Mouse (Mus musculus): ENCODE measurements around the gene Galnt2. TPM values are rescaled to one million over a fixed set of nuclear protein-coding genes. Genes with fewer than 3 reads are reported as not detected.
A peak's percentile ranks its signal among the peaks of the same experiment; 100 is the strongest.

The Galnt2 gene
- polyA plus RNA-seq, 1 experiment from 2014 or later: 56.4 TPM

DNA sequence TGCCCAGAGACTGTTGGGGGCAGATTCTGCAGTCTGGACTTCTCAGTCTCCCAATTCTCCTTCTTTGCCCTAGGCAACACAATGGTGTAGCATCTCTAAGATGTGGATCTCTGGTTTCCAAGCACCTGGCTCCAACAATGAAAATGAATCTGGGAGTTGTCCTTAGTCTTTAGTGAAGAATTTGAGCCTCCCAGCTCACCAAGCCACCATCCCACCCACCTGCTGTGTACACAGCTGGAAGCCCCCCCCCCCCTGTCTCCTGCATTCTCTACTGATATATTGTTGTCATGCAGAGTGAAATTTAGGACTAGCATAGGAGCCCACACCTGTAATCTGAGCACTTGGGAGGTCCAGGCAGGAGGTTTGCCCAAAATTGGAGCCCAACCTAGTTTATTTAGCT is 14.2 kb upstream of the Galnt2 start:
- Histone ChIP-seq H3K36me3 (ENCODE audit: control insufficient read depth, insufficient read depth, low read length) (no peaks in the 10 kb centered on the region), H3K9ac (ENCODE audit: low read length) (no peak overlapping the region), H3K4me3 (ENCODE audit: low read depth, low read length) (no peak overlapping the region), H3K9me3 (ENCODE audit: control insufficient read depth, low read length) (no peaks in the 10 kb centered on the region), H3K4me1 (ENCODE audit: control insufficient read depth, insufficient read depth, low read length) (peaks cover 16% of the 10 kb centered on the region), H3K4me2 (ENCODE audit: low read depth, severe bottlenecking) (no peak overlapping the region), H3K27ac (replicated peaks; ENCODE audit: low read depth, low read length) (no peak overlapping the region), H3K27me3 (ENCODE audit: control insufficient read depth, insufficient read depth, low read length) (no peaks in the 10 kb centered on the region)
- DNase-seq (ENCODE audit: low spot score) (no peak), ATAC-seq (ENCODE audit: insufficient number of reproducible peaks, low FRiP score, low TSS enrichment, low read depth) (no peak)

DNA sequence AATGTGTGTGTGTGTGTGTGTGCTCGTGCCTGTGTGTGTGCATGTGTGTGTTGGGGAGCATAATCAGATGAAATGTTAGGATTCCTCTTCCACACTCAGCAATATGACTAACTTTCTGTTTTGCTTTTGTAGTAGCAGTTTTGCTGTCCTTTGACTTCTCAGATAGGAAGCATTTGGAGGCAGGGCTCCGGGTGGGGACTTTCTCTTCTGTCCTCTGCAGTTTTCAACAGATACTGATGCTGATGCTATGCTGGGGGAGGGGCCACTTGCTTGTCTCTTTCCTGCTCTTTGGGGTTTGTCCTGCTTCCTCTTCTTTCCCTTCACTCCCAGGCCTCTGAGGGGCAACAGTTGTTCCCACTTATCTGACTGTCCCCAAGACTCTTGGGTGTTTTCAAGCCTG is 1.3 kb upstream of the Galnt2 start:
- WGBS: 69% methylated on average over 2 of the region's 2 CpGs
- Histone ChIP-seq H3K27me3 (ENCODE audit: control insufficient read depth, insufficient read depth, low read length) (no peaks in the 10 kb centered on the region), H3K4me1 (ENCODE audit: control insufficient read depth, insufficient read depth, low read length) (peaks cover 5% of the 10 kb centered on the region; the same call in 1 of the 2 replicates), H3K4me3 (ENCODE audit: low read depth, low read length) (no peak overlapping the region), H3K9ac (ENCODE audit: low read length) (no peak overlapping the region), H3K4me2 (ENCODE audit: low read depth, severe bottlenecking) (no peak overlapping the region), H3K9me3 (ENCODE audit: control insufficient read depth, low read length) (no peaks in the 10 kb centered on the region), H3K36me3 (ENCODE audit: control insufficient read depth, insufficient read depth, low read length) (no peaks in the 10 kb centered on the region), H3K27ac (replicated peaks; ENCODE audit: low read depth, low read length) (no peak overlapping the region)
- ATAC-seq (ENCODE audit: insufficient number of reproducible peaks, low FRiP score, low TSS enrichment, low read depth) (no peak), DNase-seq (ENCODE audit: low spot score) (no peak)

DNA sequence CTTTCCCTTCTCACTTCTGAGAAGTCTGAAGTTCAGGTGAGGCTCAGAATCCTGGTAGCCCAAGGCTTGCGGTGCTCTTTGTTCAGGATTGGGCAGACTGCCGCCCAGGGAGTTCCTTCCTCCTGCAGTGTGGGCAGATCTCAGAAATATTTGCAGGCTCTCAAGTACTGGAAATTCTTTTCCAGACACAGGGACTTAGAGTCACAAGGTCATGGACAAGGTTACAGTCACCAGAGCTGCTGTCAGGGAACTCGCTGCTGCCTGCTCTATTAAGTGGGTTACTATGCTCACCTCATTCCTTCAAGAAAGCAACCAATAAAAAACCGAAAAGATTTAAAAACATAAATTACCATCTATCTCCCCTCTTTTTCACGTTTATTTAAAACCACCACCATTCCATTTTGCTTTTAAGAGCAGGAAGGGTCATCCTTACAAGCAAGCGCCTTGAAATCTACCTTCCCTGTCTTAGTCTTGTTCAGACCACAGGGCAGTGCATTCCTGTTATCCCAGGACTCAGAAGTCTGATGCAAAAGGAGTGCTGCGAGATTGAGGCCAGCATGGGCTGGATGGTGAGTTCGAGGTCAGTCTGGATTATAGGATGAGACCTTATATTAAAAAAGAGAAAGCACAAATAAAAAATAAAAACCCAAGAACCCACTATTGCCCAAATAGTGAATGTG is 555 bp upstream of the Galnt2 start:
- Histone ChIP-seq H3K27me3 (ENCODE audit: control insufficient read depth, insufficient read depth, low read length) (no peaks in the 10 kb centered on the region), H3K4me3 (ENCODE audit: low read depth, low read length) (0 out of 2 replicates have a peak overlapping the region, but pooled peaks have one; percentile 91), H3K27ac (replicated peaks; ENCODE audit: low read depth, low read length) (no peak overlapping the region), H3K9me3 (ENCODE audit: control insufficient read depth, low read length) (no peaks in the 10 kb centered on the region), H3K9ac (ENCODE audit: low read length) (no peak overlapping the region), H3K4me1 (ENCODE audit: control insufficient read depth, insufficient read depth, low read length) (peaks cover 5% of the 10 kb centered on the region; the same call in 1 of the 2 replicates), H3K36me3 (ENCODE audit: control insufficient read depth, insufficient read depth, low read length) (no peaks in the 10 kb centered on the region), H3K4me2 (ENCODE audit: low read depth, severe bottlenecking) (peak overlapping the region; percentile 98; the same call in 1 of the 2 replicates)
- DNase-seq (ENCODE audit: low spot score): no peak
- WGBS: 54% methylated on average over 8 of the region's 8 CpGs
- no peak for ATAC-seq (ENCODE audit: insufficient number of reproducible peaks, low FRiP score, low TSS enrichment, low read depth)

DNA sequence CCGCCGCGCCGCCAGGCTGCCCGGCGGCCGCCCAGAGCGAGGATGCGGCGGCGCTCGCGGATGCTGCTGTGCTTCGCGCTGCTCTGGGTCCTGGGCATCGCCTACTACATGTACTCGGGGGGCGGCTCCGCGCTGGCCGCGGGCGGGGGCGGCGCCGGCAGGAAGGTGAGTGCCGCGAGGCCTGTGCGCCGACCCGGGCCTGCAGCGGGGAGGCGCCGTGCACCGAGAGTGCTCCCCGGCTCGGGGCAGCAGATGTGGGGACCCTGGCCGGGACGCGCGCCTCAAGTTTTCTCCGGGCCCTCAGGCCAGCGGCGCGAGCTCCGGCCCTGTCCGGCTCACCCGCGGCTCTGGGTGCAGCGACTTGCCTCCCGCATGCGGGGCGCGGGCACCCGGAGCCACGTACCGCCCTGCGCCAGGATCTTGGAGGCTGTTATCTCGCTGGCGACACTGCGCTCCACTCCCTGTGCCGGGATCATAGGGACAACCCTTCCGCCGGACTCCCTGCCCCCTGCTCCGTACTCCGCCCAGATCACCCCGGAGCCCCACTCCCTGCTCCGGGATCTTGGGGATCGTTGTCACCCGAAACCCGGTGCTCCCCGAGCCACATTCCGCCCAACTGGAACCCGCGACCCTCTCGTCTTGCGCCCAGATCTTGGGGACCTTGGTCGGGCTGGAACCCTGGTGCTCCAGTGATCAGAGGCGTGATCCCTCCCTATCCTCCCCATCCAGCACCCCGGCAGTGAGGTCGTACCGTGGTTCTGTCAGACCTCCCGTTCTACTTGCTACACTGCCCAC is 491 bp downstream of the Galnt2 start:
- Histone ChIP-seq H3K27me3 (ENCODE audit: control insufficient read depth, insufficient read depth, low read length) (no peaks in the 10 kb centered on the region), H3K9ac (ENCODE audit: low read length) (peak overlapping the region; percentile 89), H3K4me2 (ENCODE audit: low read depth, severe bottlenecking) (peak overlapping the region; percentile 98), H3K9me3 (ENCODE audit: control insufficient read depth, low read length) (no peaks in the 10 kb centered on the region), H3K27ac (replicated peaks; ENCODE audit: low read depth, low read length) (0 out of 2 replicates have a peak overlapping the region, but pooled peaks have one; percentile 6), H3K4me1 (ENCODE audit: control insufficient read depth, insufficient read depth, low read length) (peaks cover 5% of the 10 kb centered on the region; the same call in 1 of the 2 replicates), H3K36me3 (ENCODE audit: control insufficient read depth, insufficient read depth, low read length) (no peaks in the 10 kb centered on the region), H3K4me3 (ENCODE audit: low read depth, low read length) (peak overlapping the region; percentile 91)
- DNase-seq (ENCODE audit: low spot score) (peak; percentile 72), ATAC-seq (ENCODE audit: insufficient number of reproducible peaks, low FRiP score, low TSS enrichment, low read depth) (peak; percentile 70)
- under 1% methylated on average over 75 of the region's 83 CpGs for WGBS

DNA sequence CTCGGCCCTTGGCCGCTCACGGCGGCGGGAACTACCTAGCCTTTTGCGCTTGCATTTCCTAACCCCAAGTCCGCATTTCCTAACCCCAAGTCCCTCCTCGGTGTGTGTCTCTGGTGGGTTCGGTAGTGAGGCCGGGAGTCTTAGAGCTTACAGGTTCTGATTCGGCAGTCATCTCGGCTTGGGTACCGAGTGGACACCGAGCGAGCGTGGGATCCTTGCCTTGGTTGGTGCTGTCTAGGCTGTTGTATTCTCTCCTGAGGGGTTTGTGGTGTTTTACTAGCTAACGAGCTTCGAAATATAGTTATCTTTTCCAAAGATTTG is 1.0 kb downstream of the Galnt2 start:
- H3K27me3 ChIP-seq (ENCODE audit: control insufficient read depth, insufficient read depth, low read length): no peaks in the 10 kb centered on the region
- no peak for DNase-seq (ENCODE audit: low spot score)
- peak overlapping the region; percentile 89 for H3K9ac ChIP-seq (ENCODE audit: low read length)
- peak overlapping the region; percentile 91 for H3K4me3 ChIP-seq (ENCODE audit: low read depth, low read length)
- no peak overlapping the region for H3K27ac ChIP-seq (replicated peaks; ENCODE audit: low read depth, low read length)
- 4% methylated on average over 18 of the region's 18 CpGs for WGBS
- H3K36me3 ChIP-seq (ENCODE audit: control insufficient read depth, insufficient read depth, low read length): no peaks in the 10 kb centered on the region
- H3K4me1 ChIP-seq (ENCODE audit: control insufficient read depth, insufficient read depth, low read length): peaks cover 5% of the 10 kb centered on the region; the same call in 1 of the 2 replicates
- ATAC-seq (ENCODE audit: insufficient number of reproducible peaks, low FRiP score, low TSS enrichment, low read depth): no peak
- H3K4me2 ChIP-seq (ENCODE audit: low read depth, severe bottlenecking): peak overlapping the region; percentile 98
- no peaks in the 10 kb centered on the region for H3K9me3 ChIP-seq (ENCODE audit: control insufficient read depth, low read length)

DNA sequence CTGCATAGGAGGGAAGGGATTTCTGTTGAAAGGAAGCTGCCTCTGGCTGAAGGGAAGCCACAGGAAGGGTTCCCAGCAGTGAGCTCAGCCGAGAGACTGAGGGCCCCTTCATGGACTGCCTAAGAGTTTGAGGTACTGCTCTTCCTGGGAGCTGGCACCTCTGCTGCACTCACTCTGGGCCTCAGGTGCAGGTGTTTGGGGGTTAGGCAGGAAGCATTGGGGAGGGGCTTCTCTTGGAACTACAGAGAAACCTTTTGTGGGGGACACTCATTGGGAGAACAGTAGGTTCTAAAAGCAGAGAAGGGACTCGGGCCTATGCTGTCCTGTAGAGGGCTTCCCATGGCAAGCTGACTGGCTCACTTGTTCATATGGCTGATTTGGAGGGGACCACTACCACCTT is 3.3 kb downstream of the Galnt2 start:
- H3K27ac ChIP-seq (replicated peaks; ENCODE audit: low read depth, low read length): no peak overlapping the region
- WGBS: 69% methylated on average over 2 of the region's 2 CpGs
- ATAC-seq (ENCODE audit: insufficient number of reproducible peaks, low FRiP score, low TSS enrichment, low read depth): no peak

DNA sequence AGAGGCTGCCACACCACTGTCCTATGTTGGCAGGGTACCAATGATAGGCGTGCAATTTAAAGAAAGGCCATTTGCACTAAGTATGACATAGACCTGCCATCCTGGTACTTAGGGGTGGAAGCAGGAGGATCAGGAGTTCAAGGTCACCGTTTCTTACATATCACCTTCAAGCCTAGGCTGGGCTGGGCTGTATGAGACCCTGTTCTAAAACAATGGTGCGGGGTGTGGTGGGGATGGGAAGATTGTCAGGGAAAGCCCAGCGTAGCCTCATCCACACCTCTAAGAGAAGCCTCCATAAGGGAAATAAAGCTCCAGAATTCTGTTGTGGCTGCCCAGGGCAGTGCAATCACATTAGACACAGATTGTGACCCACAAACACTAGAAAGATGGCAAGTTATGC is 4.3 kb downstream of the Galnt2 start:
- Histone ChIP-seq H3K36me3 (ENCODE audit: control insufficient read depth, insufficient read depth, low read length) (no peaks in the 10 kb centered on the region), H3K4me1 (ENCODE audit: control insufficient read depth, insufficient read depth, low read length) (peaks cover 13% of the 10 kb centered on the region), H3K4me3 (ENCODE audit: low read depth, low read length) (no peak overlapping the region), H3K9me3 (ENCODE audit: control insufficient read depth, low read length) (no peaks in the 10 kb centered on the region), H3K9ac (ENCODE audit: low read length) (no peak overlapping the region), H3K4me2 (ENCODE audit: low read depth, severe bottlenecking) (no peak overlapping the region), H3K27ac (replicated peaks; ENCODE audit: low read depth, low read length) (no peak overlapping the region), H3K27me3 (ENCODE audit: control insufficient read depth, insufficient read depth, low read length) (no peaks in the 10 kb centered on the region)
- DNase-seq (ENCODE audit: low spot score) (no peak), ATAC-seq (ENCODE audit: insufficient number of reproducible peaks, low FRiP score, low TSS enrichment, low read depth) (no peak)
- 92% methylated on average over 4 of the region's 4 CpGs for WGBS

More for the DNA sequence above, 3.3 kb downstream of the Galnt2 start:
- Histone ChIP-seq H3K36me3 (ENCODE audit: control insufficient read depth, insufficient read depth, low read length) (no peaks in the 10 kb centered on the region), H3K4me3 (ENCODE audit: low read depth, low read length) (no peak overlapping the region), H3K4me1 (ENCODE audit: control insufficient read depth, insufficient read depth, low read length) (peaks cover 9% of the 10 kb centered on the region), H3K4me2 (ENCODE audit: low read depth, severe bottlenecking) (no peak overlapping the region), H3K27me3 (ENCODE audit: control insufficient read depth, insufficient read depth, low read length) (no peaks in the 10 kb centered on the region), H3K9me3 (ENCODE audit: control insufficient read depth, low read length) (no peaks in the 10 kb centered on the region), H3K9ac (ENCODE audit: low read length) (no peak overlapping the region)
- no peak for DNase-seq (ENCODE audit: low spot score)

DNA sequence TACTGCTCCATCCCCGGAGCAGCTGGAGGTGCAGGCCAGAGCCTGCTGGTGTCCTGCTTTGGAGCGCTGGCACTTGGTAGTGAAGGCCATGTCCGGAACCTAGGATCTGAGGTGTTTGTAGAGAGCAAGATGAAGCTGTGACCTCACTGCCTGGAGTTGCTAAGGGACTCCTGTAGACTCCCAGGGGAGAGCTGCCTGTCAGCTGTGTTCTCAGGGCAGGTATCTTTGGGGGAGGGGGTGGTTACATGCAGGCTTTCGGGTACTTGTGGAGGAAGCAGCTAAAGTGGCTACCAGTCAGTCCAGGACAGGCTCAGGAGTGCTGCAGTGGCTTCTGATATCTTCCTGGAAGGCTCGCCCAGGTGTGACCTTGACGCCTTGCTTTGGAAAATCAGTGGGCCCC is 8.2 kb downstream of the Galnt2 start:
- peaks cover 8% of the 10 kb centered on the region; the same call in 1 of the 2 replicates for H3K4me1 ChIP-seq (ENCODE audit: control insufficient read depth, insufficient read depth, low read length)
- DNase-seq (ENCODE audit: low spot score) (no peak), ATAC-seq (ENCODE audit: insufficient number of reproducible peaks, low FRiP score, low TSS enrichment, low read depth) (no peak)
- H3K9ac ChIP-seq (ENCODE audit: low read length): no peak overlapping the region; the same call in 1 of the 2 replicates
- 62% methylated on average over 6 of the region's 6 CpGs for WGBS
- no peaks in the 10 kb centered on the region for H3K27me3 ChIP-seq (ENCODE audit: control insufficient read depth, insufficient read depth, low read length)
- peaks cover 6% of the 10 kb centered on the region for H3K36me3 ChIP-seq (ENCODE audit: control insufficient read depth, insufficient read depth, low read length)
- H3K4me3 ChIP-seq (ENCODE audit: low read depth, low read length): no peak overlapping the region
- H3K4me2 ChIP-seq (ENCODE audit: low read depth, severe bottlenecking): no peak overlapping the region
- no peaks in the 10 kb centered on the region for H3K9me3 ChIP-seq (ENCODE audit: control insufficient read depth, low read length)
- H3K27ac ChIP-seq (replicated peaks; ENCODE audit: low read depth, low read length): no peak overlapping the region
